Comparison of ENCODE assay signal across 16 mouse cellular contexts in genomic region chr19:59248553-59249286, GRCm38 (mm10). TPM values are rescaled to one million over a fixed set of nuclear protein-coding genes. Genes with fewer than 3 reads are reported as not detected.
DNase-seq lines count a peak whose midpoint lies in the region; ATAC-seq lines count a peak whose summit lies in the region.
"Had no signal": no experiment of that assay in that cellular context is flagged by ENCODE, and none has a peak within 500 bp of the region (broad histone marks: within the 10 kb centered on the region; RNA-seq: fewer than 3 reads in every experiment).

No protein-coding gene starts in this region.

- peak; percentile 23 to 52 for DNase-seq in adrenal gland, adult (ENCODE audit: inconsistent age in 2 of 2, low spot score in 1 of 2)
- DNase-seq in adrenal gland, adult 2 months: no peak
- no peak for DNase-seq in urinary bladder, postnatal 14 days (ENCODE audit: low spot score)
- DNase-seq in left cerebral cortex, adult 11 months (ENCODE audit: low spot score): no peak
- DNase-seq in left cerebral cortex, postnatal 4 days: no peak
- DNase-seq: cerebellum, postnatal 36 days; layer of hippocampus, adult 9-11 months had no signal

- peak; percentile 51 for ATAC-seq in CD4-positive, CD25-positive, alpha-beta regulatory T cell, adult 4 months
- peak; percentile 52 for ATAC-seq in granulocyte monocyte progenitor cell, adult 5-6 weeks (replicated peaks; ENCODE audit: poor library complexity, severe bottlenecking)
- peak; percentile 62 for ATAC-seq in megakaryocyte progenitor cell, adult 5-6 weeks (replicated peaks; ENCODE audit: poor library complexity)

- intact Hi-C loops in left cerebral cortex, postnatal 4 days (cut with DNase I): no loop called here

RNA-seq across cellular contexts. Expression of gene Slc18a2, which starts 12.0 kb away (rescaled TPM):
- 10 to 100 TPM; 10.4 to 25.8 TPM for total RNA-seq in adrenal gland, adult 2 months (2021)
- 4.3 and 8.7 TPM in 2 replicates for polyA plus RNA-seq in adrenal gland, adult 2 months (2012; rRNA removed)
- 10 to 100 TPM; 21.1 to 28.6 TPM for polyA plus RNA-seq in CD4-positive, CD25-positive, alpha-beta regulatory T cell, adult 4 months (2017; shearing (Covaris generic))
- 8.7 and 9.6 TPM in 2 replicates for total RNA-seq in granulocyte monocyte progenitor cell, adult 5-6 weeks (2014; fragmentation: Nextera tagmentation)
- 3.7 TPM in 2 replicates for total RNA-seq in granulocyte monocyte progenitor cell, adult 5-6 weeks (2017)
- 4.6 and 9.5 TPM in 2 replicates for total RNA-seq in megakaryocyte progenitor cell, adult 5-6 weeks (2015)
- 2.2 and 3.8 TPM in 2 replicates for total RNA-seq in megakaryocyte progenitor cell, adult 5-6 weeks (2017)
- total RNA-seq in left cerebral cortex, postnatal 4 days (2021): 1 to 10 TPM; 4.6 to 6.0 TPM

RNA-seq across cellular contexts. Expression of gene Kcnk18, which starts 29.7 kb away (rescaled TPM):
- not detected for total RNA-seq in adrenal gland, adult 2 months (2021)
- not detected in 2 replicates for polyA plus RNA-seq in adrenal gland, adult 2 months (2012; rRNA removed)
- not detected for polyA plus RNA-seq in CD4-positive, CD25-positive, alpha-beta regulatory T cell, adult 4 months (2017; shearing (Covaris generic))
- total RNA-seq in granulocyte monocyte progenitor cell, adult 5-6 weeks (2014; fragmentation: Nextera tagmentation): not detected in 2 replicates
- not detected in 2 replicates for total RNA-seq in granulocyte monocyte progenitor cell, adult 5-6 weeks (2017)
- not detected in 2 replicates for total RNA-seq in megakaryocyte progenitor cell, adult 5-6 weeks (2015)
- total RNA-seq in megakaryocyte progenitor cell, adult 5-6 weeks (2017): not detected in 2 replicates
- total RNA-seq in left cerebral cortex, postnatal 4 days (2021): not detected
- total RNA-seq: adrenal gland, postnatal 36 days; gastrocnemius, adult 18-20 months had no signal
- polyA plus RNA-seq: heart, embryonic 14.5 days; intestine, embryonic 14.5 days; limb, embryonic 11.5 days; stomach, embryonic 15.5 days had no signal

Comparison
In these comparisons a context has a peak if more than half of its experiments do, and no peak if none do; other contexts are left out.
1. DNase-seq: peak in adrenal gland, adult (2 of 2); none in adrenal gland, adult 2 months (single experiment), urinary bladder, postnatal 14 days (single experiment), left cerebral cortex, adult 11 months (single experiment) and left cerebral cortex, postnatal 4 days (single experiment).
2. Peak in every context shown above with its lines, with median percentiles within 50 percentile points of each other: ATAC-seq.